Mouse (Mus musculus): ENCODE data around the gene Mrrf. TPM values are rescaled to one million over a fixed set of nuclear protein-coding genes. Genes with fewer than 3 reads are reported as not detected.

The Mrrf gene
- 10 to 100 TPM; 14.8 to 18.7 TPM for total RNA-seq (2021)
- long read RNA-seq, experiment 1, transcript Mrrf-201 (7 exons, 2,623 nt): major isoform, 13 of 16 reads
- long read RNA-seq, experiment 1, partial matches to known transcripts: 1 of 16 reads
- long read RNA-seq, experiment 1, other reads (novel, unspliced or antisense): 2 of 16 reads
- long read RNA-seq, experiment 2, transcript Mrrf-201 (7 exons, 2,623 nt): major isoform, 29 of 34 reads
- long read RNA-seq, experiment 2, partial matches to known transcripts: 2 of 34 reads
- long read RNA-seq, experiment 2, other reads (novel, unspliced or antisense): 3 of 34 reads

DNA sequence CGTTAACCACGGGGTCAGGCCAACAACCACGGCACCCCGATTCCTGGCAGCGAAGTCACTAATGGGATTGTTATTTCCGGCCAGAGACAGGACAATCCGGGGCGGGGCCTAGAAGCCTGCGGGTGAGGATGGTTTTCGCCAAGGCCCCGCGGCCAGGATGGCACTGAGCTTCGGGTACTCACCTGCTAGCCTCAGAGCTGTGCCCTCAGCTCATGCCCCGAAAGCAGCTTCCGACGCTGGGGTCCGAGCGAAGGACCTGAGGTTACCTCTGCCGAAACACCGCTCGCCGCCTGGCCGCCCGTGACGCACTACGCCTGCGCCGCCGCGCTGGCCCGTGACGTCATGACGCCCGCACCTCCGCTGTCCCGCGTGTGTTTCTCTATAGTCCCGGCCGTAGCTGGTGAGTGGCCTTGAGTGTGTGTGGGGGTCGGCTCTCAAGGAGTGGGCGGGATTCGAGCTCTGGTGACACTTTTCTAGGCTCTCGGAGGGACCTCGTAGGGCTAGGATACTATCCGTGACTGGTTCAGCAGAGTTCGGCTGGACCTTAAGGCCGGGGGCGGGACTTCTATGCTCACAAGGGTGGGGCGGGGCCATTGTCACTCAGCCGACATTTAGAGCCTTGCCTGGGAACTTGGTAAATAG is at the start of gene Mrrf, which contains the start of gene Rbm18:
Gene Mrrf, plus strand, starts transcription at position 90 of the 642 bp plus-strand sequence.
Gene Rbm18, minus strand, starts transcription at position 474 of the 642 bp plus-strand sequence.
- intact Hi-C loops (cut with DNase I; ENCODE audit: low total_unique reads): no loop called here
- DNase-seq: peak; percentile 89

DNA sequence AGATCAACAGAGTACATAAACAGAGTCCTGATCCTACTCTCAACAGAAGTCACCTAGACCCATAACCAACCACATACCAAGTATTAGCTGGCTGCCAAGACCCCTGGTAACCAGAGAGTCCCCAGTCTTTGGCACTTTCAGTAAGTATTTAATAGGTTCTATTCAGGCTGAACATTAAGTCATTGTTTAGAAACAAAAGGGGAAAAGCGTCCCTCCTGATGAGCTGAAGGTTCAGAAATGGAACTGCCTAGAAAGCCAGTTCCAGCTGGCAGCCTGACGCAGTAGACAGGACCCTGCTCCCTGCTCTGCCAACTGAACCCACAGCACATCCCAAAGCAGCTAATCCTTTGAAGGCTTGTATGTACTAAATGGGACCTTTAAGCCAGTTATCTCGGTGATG is 47.0 kb upstream of the Mrrf start:
- intact Hi-C loops (cut with DNase I; ENCODE audit: low total_unique reads): no loop called here
- no peak for DNase-seq

DNA sequence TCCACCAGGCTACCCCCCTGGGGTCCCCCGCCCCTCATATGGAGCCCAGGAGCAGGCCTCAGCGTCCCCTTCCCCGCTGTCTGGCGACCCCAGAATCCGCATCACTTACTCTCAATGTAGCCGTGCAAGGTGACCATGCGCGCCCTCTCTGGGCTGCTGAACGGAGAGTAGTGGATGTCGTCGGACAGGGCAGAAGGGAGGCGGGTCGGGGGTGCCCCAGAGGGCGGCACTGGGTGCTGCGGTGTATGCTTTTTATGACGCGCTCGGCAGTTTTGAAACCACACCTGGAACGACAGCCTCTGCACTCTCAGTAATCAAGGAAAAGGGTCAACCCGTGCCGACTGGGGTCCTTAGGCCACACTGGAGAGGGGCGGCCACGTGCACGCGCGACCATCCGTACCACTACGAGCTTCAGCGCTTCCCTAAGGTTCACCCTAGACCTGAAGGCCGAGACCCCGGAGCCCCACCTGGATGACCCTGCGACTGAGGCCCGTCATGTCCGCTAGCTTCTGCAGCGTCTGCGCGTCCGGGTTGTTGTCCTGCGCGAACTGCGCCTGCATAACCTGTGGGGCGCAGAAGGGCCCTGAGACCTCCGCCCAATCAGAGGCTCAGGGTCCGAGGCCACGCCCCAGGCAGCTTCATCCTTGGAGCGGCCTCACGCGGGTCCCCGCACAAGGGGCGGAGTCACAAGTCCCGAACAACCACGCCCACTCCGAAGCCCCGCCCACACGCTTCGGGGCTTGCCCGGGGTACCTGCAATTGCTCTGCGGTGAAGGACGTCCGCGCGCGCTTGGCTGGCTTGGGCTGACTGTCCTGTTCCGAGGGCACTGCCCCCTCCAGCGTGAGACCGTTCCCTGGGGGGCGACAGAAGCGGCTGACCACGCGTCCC is 45.1 kb upstream of the Mrrf start:
- peak; percentile 39 for DNase-seq
- intact Hi-C loops (cut with DNase I; ENCODE audit: low total_unique reads): no loop called here

DNA sequence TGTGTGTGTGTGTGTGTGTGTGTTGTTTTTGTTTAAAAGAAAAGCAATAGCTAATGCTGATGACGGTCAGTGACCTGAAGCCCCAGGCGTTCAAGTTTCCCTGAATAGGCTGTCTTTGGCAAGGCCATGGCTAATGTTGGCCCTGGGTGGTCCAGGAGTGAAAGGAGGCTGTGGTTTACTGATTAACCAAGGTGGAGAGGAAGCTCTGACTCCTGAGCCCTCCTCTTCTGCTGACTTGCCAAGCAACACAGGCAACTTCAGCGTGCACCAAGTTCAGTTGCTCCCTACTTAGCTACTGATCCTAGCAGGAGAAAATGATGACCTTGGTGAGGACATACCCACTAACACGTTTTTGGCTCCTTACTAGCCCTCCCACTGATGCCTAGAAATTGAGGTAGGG is 43.4 kb upstream of the Mrrf start:
- intact Hi-C loops (cut with DNase I; ENCODE audit: low total_unique reads): no loop called here
- DNase-seq: no peak

DNA sequence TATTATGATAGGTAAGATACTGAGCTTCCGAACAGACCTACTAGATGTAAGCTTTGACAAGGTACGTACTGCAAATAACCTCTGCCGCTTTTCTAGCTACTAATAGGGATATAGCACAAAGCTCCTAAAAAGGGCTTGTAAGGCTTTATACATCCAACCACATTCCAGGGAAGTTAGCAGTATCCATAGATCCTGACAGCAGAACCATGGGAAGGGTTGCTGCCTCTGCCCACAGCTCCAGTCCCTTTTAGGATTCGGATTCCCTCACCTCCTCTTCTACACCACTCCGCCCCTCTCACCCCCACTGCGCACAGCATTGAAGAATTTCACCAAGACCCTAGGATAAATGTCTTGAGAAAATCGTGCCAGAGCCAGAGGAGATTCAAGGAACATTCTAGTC is 42.9 kb upstream of the Mrrf start:
- intact Hi-C loops (cut with DNase I; ENCODE audit: low total_unique reads): no loop called here
- DNase-seq: no peak

DNA sequence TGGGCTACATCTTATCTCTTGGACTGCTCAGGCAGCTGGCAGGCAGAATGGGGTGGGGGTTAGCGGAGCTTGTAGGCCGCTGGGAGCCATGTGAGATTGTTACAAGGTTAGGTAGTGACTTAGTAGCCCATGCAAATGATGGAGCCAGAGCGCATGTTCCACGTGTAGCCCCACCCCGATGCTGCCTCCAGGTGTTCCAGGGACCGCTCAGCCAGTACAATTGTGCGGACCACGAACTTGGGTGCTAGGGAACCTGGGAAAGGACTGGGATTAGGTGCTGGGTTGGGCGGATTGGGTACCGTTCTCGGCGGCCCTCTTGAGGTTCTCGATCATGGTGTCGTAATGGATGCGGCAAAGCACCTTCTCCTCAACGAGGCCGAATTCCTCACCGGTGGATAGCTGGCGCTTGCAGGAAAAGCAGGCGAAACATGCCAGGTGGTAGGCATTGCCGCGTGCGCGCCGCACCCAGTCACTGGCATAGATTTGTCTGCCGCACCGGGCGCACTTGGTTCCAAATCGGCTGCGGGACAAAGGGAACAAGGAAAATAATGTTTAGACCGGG is 42.2 kb upstream of the Mrrf start:
- DNase-seq: no peak

DNA sequence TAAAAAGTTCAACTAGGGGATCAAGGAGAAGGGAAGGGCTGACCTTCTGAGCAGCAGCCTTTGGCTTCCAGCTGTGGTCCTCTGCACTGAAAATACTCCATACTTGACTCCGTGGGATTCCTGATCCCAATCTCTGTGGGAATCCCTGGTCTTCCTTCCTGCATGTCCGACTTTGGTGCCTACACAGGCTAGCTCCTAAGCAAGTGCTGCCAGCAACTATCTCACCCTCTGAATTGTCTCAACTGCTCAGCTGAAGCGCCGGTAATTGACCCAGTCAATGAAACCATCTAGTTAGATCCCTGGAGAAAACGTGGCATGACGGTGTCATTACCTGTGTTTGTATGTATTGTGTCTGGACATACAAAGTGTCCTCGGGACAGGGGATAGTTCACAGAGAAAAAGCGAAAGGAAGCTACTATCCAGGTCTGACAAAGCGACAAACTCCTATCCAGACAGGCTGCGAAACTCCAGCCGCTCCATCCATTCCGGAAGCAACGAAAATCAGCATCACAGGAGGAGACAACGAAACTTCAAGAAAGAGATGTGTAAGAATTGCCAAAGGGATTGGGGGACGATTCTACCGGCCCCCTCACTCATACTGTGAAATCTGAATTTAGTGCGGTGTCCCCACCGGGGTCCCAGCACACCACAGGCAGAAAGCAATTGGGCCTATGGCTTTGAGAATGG is 38.9 kb upstream of the Mrrf start:
- intact Hi-C loops (cut with DNase I; ENCODE audit: low total_unique reads): no loop called here
- DNase-seq: no peak

More for the DNA sequence above, 42.2 kb upstream of the Mrrf start:
- intact Hi-C loops (cut with DNase I; ENCODE audit: low total_unique reads): no loop called here

DNA sequence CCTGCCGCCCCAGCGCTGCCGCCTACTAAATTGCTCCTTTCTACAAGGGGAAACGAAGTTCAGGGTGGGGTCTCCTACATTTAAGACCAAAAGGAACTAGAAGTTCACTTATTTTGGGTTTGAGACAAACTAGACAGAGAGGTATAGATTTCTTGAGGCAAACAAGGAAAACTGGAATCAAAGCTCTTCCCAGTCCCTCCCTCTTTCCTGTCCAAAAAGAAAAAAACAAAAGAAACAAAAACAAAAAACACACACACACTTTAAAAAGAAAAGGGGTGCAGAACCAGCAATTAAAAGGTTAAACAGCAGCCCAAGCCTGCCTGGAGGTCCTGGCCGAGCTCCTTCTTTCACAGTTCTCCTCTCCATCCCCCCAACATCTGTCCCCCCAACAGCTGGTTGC is 38.2 kb upstream of the Mrrf start:
- intact Hi-C loops (cut with DNase I; ENCODE audit: low total_unique reads): no loop called here
- no peak for DNase-seq

DNA sequence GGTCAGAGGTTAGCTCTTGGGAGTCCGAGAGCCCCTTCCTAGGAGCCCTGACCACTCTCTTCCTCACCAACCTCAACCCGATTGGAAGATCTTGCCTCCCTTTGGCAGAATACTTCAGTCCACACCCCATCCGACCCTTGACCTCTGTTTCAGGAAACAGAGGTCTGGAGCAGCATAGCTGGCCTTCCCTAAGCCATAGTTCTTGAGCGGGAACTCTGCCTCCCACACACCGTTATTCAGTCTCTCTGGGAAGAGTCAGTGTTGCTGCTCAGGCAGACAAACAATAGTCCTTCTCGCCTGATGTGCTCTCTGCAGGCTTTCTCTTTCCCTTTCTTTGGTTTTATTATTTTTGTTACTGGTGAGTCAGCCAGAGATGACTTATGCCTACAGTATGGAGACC is 36.5 kb upstream of the Mrrf start:
- intact Hi-C loops (cut with DNase I; ENCODE audit: low total_unique reads): no loop called here
- DNase-seq: no peak

DNA sequence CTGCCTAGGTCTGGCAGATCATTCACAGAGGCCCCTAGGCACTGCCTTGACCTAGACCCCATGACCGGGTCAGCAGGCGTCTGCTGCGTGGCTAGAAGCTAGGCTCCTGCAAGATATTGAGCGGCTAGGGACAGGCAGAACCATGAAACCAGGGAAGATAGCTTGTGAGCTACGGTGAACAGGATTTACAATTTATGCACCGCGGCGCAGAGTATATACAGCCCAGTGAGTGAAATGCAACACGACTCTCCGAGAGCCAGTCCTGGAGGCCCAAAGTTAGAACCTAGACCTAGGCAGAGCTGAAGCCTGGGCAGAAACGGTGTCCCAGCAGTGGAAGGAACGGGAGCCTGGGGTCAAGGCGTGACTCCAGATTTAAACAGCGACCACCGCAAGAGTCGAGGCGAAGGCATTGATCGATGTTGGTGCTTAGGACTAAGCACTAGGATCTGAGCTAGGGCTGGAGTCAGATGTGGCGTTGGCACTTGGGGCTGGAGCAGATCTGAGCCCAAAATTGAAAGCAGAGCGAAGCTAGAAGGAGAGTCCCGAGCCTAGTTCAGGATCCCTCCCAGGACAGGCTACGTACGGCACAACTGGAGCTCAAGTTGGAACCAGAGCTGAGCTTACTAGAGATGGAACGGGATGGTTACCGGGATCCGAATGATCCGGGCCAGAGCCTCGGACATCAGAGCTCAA is 34.2 kb upstream of the Mrrf start:
- intact Hi-C loops (cut with DNase I; ENCODE audit: low total_unique reads): no loop called here
- no peak for DNase-seq

DNA sequence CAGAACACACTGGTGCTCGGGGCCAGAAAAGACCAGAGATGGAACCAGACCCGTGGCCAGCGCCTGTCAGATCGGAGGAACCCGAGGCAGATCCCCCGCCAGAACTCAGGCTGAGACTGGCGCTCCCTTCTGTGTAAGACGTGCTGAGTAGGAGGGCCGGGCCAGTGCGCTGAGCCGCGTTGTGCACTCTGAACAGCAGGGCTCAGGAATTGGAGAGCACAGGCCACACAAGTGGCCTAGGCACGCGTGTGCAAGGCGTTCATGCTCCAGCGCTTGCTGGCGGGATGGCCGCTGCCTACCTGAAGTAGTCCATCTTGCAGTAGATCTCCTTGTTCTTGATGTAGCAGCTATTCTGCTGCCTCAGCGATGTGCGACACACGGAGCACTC is 33.6 kb upstream of the Mrrf start:
- intact Hi-C loops (cut with DNase I; ENCODE audit: low total_unique reads): no loop called here

DNA sequence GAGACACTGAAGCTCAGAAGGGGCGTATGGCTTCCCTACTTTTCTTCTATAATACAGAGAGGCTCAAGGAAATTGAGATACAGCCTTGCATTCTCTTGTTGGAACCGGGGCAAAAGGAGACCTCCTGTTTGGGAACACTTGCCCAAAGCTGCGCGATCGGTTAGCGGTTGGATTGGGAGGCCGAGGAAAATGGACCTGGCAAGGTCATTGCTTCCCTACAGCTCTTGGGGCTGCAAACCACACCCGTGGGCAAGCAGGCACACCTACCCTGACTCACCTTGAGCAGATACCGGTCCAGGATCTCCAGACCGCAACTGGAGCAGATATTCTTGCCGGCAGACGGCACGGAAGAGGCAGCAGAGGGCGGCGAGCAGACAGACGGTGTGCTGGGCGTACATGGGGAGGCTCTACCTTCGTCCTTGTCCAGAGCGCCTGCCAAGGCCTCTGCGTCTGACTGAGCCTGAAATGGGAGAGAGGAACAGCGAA is 33.1 kb upstream of the Mrrf start:
- DNase-seq: no peak
- intact Hi-C loops (cut with DNase I; ENCODE audit: low total_unique reads): no loop called here

More for the DNA sequence above, 33.6 kb upstream of the Mrrf start:
- no peak for DNase-seq

DNA sequence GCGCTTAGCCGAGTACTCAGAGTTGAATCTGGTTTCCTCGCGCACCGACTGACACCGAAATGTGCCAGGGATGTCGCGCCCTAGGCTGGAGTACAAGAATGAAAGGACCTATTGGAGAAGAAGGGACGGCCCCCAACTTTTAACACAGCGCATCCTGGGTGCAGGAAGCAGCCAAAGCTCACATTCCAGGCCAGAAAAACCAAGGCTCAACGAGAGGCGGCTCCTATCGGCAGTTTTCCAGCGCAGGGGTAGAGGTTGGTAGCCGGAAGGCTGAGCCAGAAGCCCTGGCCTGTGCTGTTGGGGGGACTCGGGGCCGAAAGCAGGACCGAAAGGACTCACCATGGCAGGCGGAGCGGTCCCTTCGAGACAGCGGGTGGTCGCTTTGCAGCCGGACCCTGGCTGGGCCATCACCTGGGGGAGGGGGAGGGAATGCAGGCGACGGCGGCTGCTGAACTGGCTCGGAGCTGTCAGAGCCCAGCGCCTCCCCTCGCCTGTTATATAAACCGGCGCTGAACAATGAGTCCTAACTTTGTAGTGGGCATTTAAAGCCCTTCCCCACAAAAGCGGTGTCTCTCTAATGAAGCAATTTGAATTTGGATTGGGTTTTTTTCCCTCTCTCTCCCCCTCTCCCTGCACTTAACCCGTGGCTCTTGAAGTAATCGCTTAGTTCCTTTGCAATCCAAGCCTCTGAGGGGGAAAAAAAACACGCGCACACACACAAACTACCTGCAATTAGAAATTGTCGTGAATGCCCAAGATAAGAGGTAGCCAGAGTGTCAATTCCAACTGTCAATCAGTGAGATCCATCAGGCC is 32.4 kb upstream of the Mrrf start:
- intact Hi-C loops (cut with DNase I; ENCODE audit: low total_unique reads): no loop called here
- no peak for DNase-seq

DNA sequence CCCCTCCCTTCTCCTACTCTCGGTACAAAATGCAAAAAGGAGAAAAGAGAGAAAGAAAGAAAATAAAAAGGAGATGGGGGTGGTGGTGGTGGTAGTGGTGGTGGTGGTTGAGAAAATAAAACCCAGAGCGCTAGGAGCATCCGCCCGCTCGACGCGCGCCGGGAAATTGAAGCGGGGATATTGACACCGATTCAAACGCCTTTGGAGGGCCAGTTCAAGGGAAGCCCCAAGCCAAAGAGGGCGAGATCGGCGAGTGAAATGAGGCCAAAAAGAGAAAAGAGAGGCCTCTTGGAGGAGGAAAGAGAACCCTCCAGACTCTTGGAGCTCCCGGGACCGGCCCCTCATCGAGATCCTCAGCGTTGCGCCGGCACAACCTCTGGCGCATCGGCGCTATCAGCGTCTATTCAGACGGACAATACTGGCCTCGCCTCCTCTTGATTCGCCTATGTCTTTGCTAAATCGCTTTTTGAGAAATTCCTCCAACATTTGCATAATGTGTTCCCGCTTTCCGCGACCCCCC is 31.7 kb upstream of the Mrrf start:
- DNase-seq: no peak
- intact Hi-C loops (cut with DNase I; ENCODE audit: low total_unique reads): no loop called here

DNA sequence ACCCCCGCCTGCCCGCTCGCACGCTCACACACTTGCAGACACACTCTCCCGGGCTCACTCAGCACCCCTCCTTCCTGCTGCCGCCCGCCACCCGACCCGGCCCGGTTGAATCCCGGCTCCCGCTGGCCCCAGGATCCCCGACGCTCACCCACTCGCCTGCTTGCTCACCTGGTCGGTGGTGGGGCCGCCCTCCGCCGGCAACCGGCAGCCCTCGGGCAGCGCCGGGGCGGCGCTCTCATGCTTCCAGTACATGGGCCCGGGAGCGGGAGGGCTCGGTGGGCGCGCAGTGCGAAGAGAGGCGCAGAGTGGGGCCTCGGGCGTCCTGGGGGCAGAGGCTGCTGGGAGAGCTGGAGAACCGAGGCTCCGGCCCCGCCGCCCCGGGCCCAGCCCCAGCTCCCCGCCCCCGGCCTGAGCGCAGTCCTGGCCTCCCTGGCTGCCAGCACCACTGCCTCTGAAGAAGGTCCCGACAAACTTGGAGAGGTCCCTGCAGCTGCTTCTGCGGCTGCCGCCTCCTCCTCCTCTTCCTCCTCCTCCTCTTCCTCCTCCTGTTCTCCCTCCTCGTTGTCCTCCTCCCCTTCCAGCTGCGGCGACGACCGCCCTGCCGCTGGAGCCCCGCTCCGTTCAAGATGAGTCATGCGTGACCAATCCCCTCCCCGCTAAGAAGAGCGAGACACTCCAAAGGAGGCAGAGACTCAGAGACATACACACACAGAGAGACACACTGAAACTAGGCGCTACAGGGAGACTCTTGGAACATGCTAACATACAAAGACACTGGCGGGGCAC is 31.0 kb upstream of the Mrrf start, which contains the start of gene Lhx6:
Gene Lhx6, minus strand, starts transcription at position 453 of the 786 bp plus-strand sequence.
- intact Hi-C loops (cut with DNase I; ENCODE audit: low total_unique reads): no loop called here
- DNase-seq: no peak

DNA sequence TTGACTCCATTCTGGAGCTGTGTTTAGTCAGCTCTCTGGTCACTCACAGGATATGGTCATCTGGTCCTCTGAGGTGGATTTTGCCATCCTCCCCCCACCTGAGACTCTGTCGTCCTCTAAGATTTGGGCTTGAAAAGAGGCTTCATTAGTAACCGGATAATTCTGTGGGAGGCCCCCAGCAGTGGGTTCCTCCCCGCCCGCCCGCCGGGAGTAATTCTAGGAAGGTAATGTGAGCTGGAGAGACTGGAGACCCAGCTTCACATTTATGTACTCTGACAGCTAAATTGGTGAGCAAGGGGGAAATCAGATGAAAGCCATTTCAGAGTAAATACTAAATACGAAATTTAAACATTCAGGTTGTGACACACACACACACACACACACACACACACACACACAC is 27.6 kb upstream of the Mrrf start:
- intact Hi-C loops (cut with DNase I; ENCODE audit: low total_unique reads): no loop called here
- DNase-seq: no peak

DNA sequence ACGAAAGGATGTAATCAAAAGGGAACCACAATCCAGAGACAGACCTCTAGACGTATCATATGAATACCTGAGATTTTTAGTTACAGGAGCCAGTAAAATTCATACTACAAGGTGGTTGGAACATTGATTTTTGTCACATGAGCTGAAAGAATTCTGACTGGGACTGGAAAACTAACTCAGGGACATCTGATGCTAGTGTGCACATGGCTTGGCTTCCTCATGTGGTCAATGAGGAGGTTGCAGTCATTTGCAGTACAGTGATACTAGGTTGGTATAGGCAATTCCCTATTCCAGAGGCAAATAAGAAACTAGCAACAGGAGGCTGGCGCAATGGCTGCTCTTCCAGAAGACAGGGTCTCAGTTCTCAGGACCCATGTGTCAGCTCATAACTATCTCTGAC is 23.6 kb upstream of the Mrrf start:
- no peak for DNase-seq
- intact Hi-C loops (cut with DNase I; ENCODE audit: low total_unique reads): no loop called here
